Mouse (Mus musculus) retina, postnatal 7 days (tissue): Measurements from ENCODE around the gene Olfr599.
"Not testable (repeated sequence)": the region's sequence is repeated elsewhere in the genome, so short reads cannot be mapped to it uniquely, and the experiment has no call there.

Source experiments
- DNase-seq: peaks from one replicate; pipeline ENCODE4 v3.0.0-alpha.2; 2012; ENCODE audit warnings: low read depth, low spot score

Gene Olfr599

DNA sequence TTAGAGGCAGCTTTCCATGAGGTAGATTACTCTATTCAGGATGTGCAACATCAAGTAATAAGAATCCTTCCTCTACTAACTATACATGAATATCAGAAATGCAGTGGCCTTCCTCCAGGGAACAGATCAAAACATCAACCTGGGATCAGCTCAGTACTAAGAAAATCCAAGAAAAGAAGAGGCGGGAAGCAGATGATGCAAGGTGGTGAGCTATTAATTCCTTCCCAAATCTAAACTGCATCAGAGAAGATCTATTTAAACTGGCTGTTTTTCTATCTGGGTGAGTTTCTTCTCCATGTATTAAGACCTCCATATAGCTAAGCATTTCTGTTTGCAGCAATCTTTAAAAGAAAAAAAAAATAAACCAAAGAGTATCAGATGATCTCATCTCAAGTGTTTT, at the start of gene Olfr599:
TSS of gene Olfr599 (plus strand) at position 301 of the 400 bp plus-strand sequence.
- DNase-seq = no peak

GRCm38 (mm10) chr7:103305348-103305747, 30.4 kb upstream of the Olfr599 start, which contains the start of gene Olfr596:
Gene Olfr596, plus strand, starts transcription at chr7:103305648.
- DNase-seq = not testable (repeated sequence)

DNA sequence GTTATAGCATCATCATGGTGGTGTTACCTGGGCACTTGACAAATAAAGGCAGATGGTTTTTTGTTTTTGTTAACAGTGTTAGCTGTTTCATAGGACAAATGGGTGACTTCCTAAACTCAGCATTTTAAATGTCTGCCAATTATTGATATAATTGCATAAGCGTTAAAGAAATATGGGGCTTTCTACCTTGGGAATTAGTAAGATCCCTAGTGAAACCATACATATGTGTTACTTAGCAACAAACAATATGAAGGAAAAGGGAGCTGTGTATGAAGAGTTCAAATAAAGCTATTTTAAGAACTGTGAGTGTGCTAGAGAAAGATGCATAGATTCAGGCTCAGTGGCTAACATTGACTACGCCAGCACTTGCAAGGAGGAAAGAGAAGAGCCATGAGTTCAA, 19.7 kb upstream of the Olfr599 start, which contains the start of gene Olfr597:
TSS of gene Olfr597 (plus strand) at position 301 of the 400 bp plus-strand sequence.
- DNase-seq = not testable (repeated sequence)

DNA sequence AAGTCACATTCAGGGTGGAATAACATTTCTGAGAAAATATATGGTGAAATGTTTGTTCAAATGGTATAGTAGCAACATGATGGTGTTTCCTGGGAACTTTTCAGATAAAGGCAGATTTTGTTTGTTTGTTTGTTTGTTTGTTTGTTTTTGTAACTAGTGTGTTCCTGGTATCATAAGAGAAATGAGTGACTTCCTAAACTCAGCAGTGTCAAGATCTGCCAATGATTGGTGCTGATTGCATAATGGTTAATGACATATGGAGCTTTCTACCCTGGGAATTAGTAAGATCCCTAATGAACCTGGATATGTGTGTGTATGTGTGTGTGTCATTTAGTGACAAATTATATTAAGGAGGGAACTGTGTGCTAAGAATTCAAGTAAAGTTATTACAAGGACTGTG, 12.4 kb upstream of the Olfr599 start, which contains the start of gene Olfr598:
TSS of gene Olfr598 (plus strand) at position 301 of the 400 bp plus-strand sequence.
- DNase-seq = no peak

GRCm38 (mm10) chr7:103349569-103349968, 13.9 kb downstream of the Olfr599 start, which contains the start of gene Olfr600:
Gene Olfr600, minus strand, starts transcription at chr7:103349669.
- no peak for DNase-seq

DNA sequence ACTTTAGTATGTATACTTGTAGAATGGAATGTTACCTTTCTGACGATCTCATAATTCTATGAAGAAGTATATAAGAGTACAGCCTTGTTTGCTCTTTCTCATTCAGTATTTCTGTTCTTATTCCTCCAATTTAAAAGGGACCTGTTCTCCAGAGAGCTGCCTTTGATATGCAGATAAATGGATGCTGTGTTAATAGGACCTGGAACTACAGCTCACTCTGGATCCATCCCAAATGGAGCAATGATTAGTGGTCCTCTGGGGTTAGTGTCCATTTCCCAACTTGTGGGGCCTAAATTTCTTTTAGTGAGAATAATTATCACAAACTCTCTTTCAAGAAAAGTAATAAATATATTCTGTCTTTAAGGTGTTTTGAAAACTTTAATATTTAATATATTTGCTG, 26.8 kb downstream of the Olfr599 start, which contains the start of gene Olfr601:
TSS of gene Olfr601 (minus strand) at position 101 of the 400 bp plus-strand sequence.
- no peak for DNase-seq

GRCm38 (mm10) chr7:103386077-103386476, 50.4 kb downstream of the Olfr599 start, which contains the start of gene Olfr603:
Gene Olfr603, minus strand, starts transcription at chr7:103386177.
- no peak for DNase-seq
